Mouse (Mus musculus) liver, embryonic 12.5 days (tissue): Measurements from ENCODE around the gene Gm26938. TPM values are rescaled to one million over a fixed set of nuclear protein-coding genes. Genes with fewer than 3 reads are reported as not detected.
A peak's percentile ranks its signal among the peaks of the same experiment; 100 is the strongest.

ENCODE experiments used
- ATAC-seq: fragments of 200-750 bp; cut with Nextera tagmentation; 2 replicates; pipeline ENCODE4 v1.8.0; 2017; ENCODE audit warnings: moderate number of reproducible peaks, mild to moderate bottlenecking, moderate library complexity
- H3K27ac ChIP-seq: fragments of 300-500 bp; sonication (generic); 2 replicates; pipeline ENCODE4 v1.5.1; 2016; ENCODE audit warnings: mild to moderate bottlenecking
- H3K27me3 ChIP-seq: fragments of 300-500 bp; sonication (generic); replicated peaks from 2 replicates; pipeline ENCODE4 v1.6.1; 2016; ENCODE audit warnings: mild to moderate bottlenecking, moderate library complexity
- H3K36me3 ChIP-seq: fragments of 300-500 bp; sonication (generic); 2 replicates; pipeline ENCODE4 v1.6.1; 2016; ENCODE audit warnings: mild to moderate bottlenecking, moderate library complexity
- H3K4me1 ChIP-seq: fragments of 300-500 bp; sonication (generic); 2 replicates; pipeline ENCODE4 v1.6.1; 2016
- H3K4me2 ChIP-seq: fragments of 300-500 bp; sonication (generic); 2 replicates; pipeline ENCODE4 v1.6.1; 2016; ENCODE audit warnings: mild to moderate bottlenecking, moderate library complexity
- H3K4me3 ChIP-seq: fragments of 300-500 bp; sonication (generic); 2 replicates; pipeline ENCODE4 v1.5.1; 2016; ENCODE audit warnings: mild to moderate bottlenecking, moderate library complexity
- H3K9ac ChIP-seq: fragments of 300-500 bp; sonication (generic); 2 replicates; pipeline ENCODE4 v1.6.1; 2016; ENCODE audit warnings: mild to moderate bottlenecking, moderate library complexity
- H3K9me3 ChIP-seq: fragments of 300-500 bp; sonication (generic); replicated peaks from 2 replicates; pipeline ENCODE4 v1.6.1; 2016; ENCODE audit warnings: mild to moderate bottlenecking, moderate library complexity
- WGBS: fragments of 180-500 bp; shearing (Covaris S2); methylation state at CpG from one replicate; pipeline ENCODE4 v1.1.7; 2016; ENCODE audit not compliant: insufficient replicate concordance; 5-methylcytosine and 5-hydroxymethylcytosine counted together
- polyA plus RNA-seq: library from polyadenylated mRNA; unstranded; fragments of >200 nt; fragmentation: Nextera tagmentation; extraction: Ambion mirVana; gene quantifications from 2 replicates; pipeline ENCODE4 v1.2.1, GENCODE M21; 2016

The Gm26938 gene
- not detected in 2 replicates for polyA plus RNA-seq

DNA sequence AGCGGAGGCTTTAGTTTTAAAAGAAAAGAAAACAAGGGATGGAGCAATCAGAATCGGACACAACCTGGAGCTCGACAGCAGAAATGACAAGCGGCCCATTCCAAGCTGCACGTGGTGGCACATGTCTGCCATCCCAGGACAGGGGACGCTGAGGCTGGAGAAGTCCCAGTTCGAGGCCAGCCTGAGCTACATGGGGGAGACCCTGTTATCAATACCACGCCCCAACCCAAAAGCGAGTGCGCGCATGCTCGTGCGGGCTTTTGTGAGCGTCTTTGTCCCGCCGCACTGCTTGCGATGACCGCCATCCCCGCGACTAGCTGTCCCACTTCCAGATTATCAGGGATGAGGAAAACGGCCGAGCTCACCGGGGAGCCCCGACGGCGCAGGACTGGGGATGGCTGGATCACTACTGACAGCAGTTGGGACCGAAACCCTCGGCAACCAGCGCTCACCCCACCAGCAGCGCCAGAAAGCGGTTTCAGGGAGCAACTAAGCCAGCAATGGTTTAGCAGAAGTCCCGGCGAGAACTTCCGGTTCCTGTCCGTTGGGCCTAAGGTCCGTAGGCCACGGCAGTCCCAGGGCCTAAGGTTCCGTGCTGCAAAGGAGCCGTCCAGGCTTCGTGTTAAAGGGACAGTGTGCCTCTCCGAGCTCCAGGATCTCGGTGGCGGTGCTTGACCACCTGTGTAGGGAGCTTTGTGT lies at the start of gene Gm26938, which contains the start of gene Psmg3:
Gene Gm26938, minus strand, starts transcription at position 51 of the 699 bp plus-strand sequence.
Gene Psmg3, minus strand, starts transcription at position 529 of the 699 bp plus-strand sequence.
- peak within 1 kb of the TSS; percentile 85 for H3K27ac ChIP-seq
- peaks cover 45% of the 10 kb centered on the region for H3K4me1 ChIP-seq
- peak within 1 kb of the TSS; percentile 86 for H3K9ac ChIP-seq
- H3K36me3 ChIP-seq, result peaks cover 38% of the 10 kb centered on the region
- H3K4me2 ChIP-seq, result peak within 1 kb of the TSS; percentile 77
- WGBS, result under 1% methylated on average over 43 of the region's 43 CpGs
- peak; percentile 77 for ATAC-seq
- H3K9me3 ChIP-seq, result no peaks in the 10 kb centered on the region
- no peaks in the 10 kb centered on the region for H3K27me3 ChIP-seq
- peak within 1 kb of the TSS; percentile 92 for H3K4me3 ChIP-seq

DNA sequence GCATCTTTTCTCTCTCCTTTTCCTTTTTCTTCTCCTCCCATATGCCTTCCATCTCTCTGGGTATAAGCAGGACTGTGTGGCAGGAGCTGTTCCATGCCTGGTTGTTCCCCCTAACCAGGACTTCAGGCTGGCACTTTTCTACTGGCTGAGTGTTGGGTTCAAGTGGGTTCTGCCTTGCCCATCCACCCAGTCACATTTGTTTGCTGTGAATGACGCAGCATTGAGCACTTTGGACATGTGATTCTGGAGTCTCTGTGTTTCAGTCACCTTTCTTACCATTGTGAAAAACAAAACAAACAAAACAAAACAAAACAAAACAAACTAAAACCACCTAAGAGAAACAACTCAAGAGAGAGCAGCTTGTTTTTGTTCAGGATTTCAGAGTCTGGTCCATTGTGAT lies 45.3 kb upstream of the Gm26938 start:
- Histone ChIP-seq H3K4me1 (no peaks in the 10 kb centered on the region), H3K9ac (no peak overlapping the region), H3K27ac (no peak overlapping the region), H3K36me3 (no peaks in the 10 kb centered on the region), H3K27me3 (peaks cover 20% of the 10 kb centered on the region), H3K9me3 (no peaks in the 10 kb centered on the region), H3K4me2 (no peak overlapping the region), H3K4me3 (no peak overlapping the region)
- WGBS, result 46% methylated on average over 1 of the region's 1 CpGs
- no peak for ATAC-seq

DNA sequence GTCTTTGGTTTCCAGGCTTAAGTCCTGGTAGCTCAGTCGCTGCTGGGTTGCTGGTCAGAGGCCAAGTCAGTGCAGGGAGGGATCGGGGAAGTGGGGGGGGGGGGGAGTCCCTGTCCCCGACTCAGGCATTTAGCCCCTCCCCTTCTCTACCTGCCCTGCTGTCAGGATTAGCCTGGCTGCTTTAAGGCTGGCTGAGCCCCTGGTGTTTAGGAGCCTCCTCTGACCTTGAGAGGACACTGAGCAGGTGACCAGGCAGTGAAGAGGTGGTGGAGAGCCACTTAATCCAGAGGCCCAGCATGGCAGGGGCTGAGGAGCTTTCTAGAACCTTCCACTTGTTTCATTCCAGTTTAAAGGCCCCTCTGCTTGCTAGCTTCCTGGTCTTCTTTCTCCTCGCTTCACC lies 44.7 kb upstream of the Gm26938 start:
- no peak for ATAC-seq
- Histone ChIP-seq H3K9me3 (no peaks in the 10 kb centered on the region), H3K27ac (no peak overlapping the region), H3K4me3 (no peak overlapping the region), H3K4me2 (no peak overlapping the region), H3K4me1 (no peaks in the 10 kb centered on the region), H3K9ac (no peak overlapping the region), H3K27me3 (peaks cover 20% of the 10 kb centered on the region), H3K36me3 (no peaks in the 10 kb centered on the region)
- whole genome bisulfite sequencing, result 16% methylated on average over 3 of the region's 4 CpGs

DNA sequence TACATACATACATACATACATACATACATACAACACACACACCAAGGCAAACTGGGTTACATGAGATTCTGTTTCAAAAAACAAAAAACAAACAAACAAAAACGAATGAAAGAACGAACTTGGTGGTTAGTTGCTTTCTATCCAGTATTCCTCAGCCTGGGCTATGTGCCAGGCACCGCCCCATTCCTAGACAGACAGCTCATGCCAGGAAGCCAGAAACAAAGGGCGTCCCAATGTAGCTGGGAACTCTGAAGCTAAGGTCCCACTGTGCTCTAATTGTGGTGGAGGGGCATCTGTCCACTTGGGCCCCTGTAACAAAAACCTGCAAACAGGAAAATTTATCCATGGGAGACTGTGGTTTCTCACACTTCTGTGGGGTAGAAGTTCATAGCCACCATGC lies 36.6 kb upstream of the Gm26938 start:
- Histone ChIP-seq H3K27ac (no peak overlapping the region), H3K9me3 (no peaks in the 10 kb centered on the region), H3K36me3 (no peaks in the 10 kb centered on the region), H3K9ac (no peak overlapping the region), H3K4me3 (no peak overlapping the region), H3K27me3 (peaks cover 14% of the 10 kb centered on the region), H3K4me2 (no peak overlapping the region), H3K4me1 (no peaks in the 10 kb centered on the region)
- WGBS, result 40% methylated on average over 4 of the region's 4 CpGs
- ATAC-seq, result no peak

DNA sequence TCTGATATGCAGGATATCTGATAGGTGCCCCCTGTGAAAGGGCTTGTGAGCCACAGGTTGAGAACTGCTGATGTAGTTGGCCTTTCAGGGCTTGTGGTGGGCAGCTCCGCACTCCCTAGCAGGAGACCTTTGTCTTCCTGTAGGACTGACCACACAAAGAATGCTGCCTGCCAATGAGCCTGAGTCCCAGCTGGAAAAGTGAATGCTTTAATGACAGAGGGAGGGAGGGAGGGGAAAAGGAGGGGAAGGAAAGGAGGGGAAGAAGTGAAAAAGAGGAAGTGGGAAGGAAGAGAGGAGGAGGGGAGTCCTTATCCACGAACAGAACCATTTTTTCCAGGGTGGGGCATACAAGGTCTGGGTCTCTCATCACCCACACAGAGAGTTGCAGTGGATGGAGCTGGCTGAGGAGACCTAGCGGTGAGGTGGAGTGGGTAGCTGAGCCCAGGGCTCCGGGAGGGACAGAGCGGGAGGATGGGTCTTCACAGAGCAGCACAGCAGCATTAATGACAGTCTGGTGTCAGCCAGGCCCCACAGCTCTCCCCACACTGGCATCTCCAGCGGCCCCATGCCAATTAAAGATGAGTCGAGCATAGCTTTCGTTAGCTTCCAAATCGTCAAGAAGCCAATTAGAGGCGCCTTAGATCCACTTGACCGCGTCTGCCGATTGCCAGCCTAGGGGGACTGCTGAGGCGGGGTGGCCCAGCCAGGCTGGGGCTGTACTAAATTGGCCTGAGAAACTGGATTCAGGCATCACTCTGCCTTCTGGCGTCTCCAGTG lies 34.3 kb upstream of the Gm26938 start:
- Histone ChIP-seq H3K27ac (no peak overlapping the region), H3K36me3 (no peaks in the 10 kb centered on the region), H3K27me3 (peaks cover 10% of the 10 kb centered on the region), H3K4me1 (no peaks in the 10 kb centered on the region), H3K4me3 (no peak overlapping the region), H3K9ac (no peak overlapping the region), H3K4me2 (no peak overlapping the region), H3K9me3 (no peaks in the 10 kb centered on the region)
- no peak for ATAC-seq
- WGBS, result 43% methylated on average over 15 of the region's 15 CpGs

DNA sequence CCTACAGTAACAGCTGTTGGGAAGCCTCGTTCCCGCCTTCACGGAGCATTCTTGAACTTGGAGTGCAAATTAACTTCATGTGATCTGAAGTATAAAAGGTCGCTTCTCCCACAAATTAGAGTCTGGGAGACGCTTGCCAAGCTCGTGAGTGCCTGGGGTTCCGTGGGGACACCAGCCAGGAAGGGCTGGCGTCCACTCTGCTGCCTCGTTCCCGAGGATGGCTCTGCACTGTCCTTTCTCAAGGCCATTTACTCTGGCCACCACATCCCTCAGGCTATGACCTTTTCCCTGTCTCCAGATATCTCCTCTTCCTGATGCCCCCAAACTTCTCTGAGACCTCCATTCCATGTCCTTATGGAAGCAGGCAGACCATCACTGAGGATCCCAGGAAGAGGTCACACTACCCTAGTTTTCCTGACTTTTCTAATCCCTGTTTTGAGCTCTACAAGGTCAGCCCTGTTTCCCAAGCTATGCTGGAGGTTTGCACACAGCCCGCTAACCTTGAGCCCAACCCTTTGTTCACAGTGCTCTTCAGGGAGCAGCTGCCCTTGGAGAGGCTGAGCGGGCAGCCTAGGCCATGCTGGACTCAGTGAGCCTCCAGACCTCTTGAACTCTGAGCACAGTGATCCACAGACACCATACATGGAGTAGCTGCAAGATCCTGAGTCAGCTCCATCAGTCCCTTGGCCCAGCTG lies 23.6 kb upstream of the Gm26938 start:
- 58% methylated on average over 12 of the region's 12 CpGs for WGBS
- peaks cover 23% of the 10 kb centered on the region; the same call in 1 of the 2 replicates for H3K27me3 ChIP-seq
- no peak overlapping the region for H3K27ac ChIP-seq
- peaks cover 7% of the 10 kb centered on the region; the same call in 1 of the 2 replicates for H3K9me3 ChIP-seq
- no peaks in the 10 kb centered on the region for H3K4me1 ChIP-seq
- no peak overlapping the region for H3K4me2 ChIP-seq
- no peak for ATAC-seq
- H3K9ac ChIP-seq, result no peak overlapping the region
- no peak overlapping the region for H3K4me3 ChIP-seq
- H3K36me3 ChIP-seq, result no peaks in the 10 kb centered on the region

DNA sequence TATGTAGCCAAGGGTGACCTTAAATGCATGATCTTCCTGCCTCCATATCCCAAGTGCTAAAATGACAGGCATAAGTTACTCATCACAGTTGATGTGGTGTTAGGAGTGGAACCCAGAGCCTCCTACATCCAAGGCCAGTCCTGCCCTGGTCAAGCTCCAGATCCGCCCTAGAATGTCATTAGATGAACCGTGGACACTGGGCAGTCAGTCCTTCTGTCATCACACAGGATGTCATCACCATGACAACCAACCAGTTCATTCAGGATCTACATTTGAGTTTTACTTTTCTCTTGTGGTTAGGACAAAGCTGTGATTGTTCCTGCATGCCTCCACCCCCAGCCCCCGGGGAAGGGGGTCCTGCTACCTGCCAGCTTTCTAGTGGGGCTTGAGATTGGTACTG lies 12.9 kb upstream of the Gm26938 start:
- Histone ChIP-seq H3K27ac (no peak overlapping the region), H3K36me3 (no peaks in the 10 kb centered on the region), H3K4me3 (no peak overlapping the region), H3K4me2 (no peak overlapping the region), H3K9ac (no peak overlapping the region), H3K9me3 (no peaks in the 10 kb centered on the region), H3K4me1 (no peaks in the 10 kb centered on the region), H3K27me3 (peaks cover 45% of the 10 kb centered on the region)
- no peak for ATAC-seq
- WGBS, result 45% methylated on average over 3 of the region's 3 CpGs

DNA sequence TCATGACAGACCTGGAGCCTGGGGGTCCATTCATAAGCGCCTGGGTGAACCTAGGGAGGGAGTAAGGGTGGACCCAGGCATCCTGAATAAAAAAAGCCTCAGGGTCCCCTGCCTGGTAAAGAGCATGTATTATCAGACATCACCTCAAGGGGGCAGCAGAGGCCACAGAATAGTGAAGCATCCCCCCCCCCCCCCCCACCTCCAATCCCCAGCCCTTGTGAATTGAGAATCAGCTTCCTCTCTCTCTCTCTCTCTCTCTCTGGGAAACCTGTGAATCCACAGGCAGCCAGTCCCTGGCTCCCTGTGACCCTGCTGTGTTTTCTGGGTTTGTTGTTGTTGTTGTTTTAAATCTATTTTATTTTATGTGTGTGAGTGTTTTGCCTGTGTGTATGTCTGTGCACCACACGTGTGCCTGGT lies 12.3 kb upstream of the Gm26938 start:
- Histone ChIP-seq H3K36me3 (no peaks in the 10 kb centered on the region), H3K4me3 (no peak overlapping the region), H3K27me3 (peaks cover 45% of the 10 kb centered on the region), H3K4me2 (no peak overlapping the region), H3K9ac (no peak overlapping the region), H3K27ac (no peak overlapping the region), H3K4me1 (no peaks in the 10 kb centered on the region), H3K9me3 (no peaks in the 10 kb centered on the region)
- no peak for ATAC-seq
- WGBS, result 28% methylated on average over 2 of the region's 2 CpGs

DNA sequence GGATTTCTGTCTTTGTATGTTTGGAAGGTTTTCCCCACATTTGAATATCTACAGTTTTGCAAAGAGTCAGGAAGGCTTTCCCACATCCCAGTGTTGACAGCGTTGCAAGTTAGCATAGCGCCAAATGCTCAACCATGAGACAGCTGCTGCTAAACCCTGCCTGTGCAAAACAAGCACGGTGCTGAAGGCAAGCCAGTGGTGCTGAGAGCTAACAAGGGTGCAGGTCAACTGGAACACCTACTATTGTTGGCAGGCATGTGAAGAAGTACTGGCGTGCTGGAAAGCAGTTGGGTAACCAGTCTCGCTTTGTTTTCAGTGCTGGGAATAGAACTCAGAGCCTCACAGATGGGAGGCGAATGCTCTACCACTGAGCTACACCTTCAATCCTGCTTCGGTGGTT lies 9.5 kb upstream of the Gm26938 start:
- ATAC-seq, result no peak
- no peak overlapping the region for H3K27ac ChIP-seq
- peaks cover 6% of the 10 kb centered on the region; the same call in 1 of the 2 replicates for H3K4me1 ChIP-seq
- 66% methylated on average over 7 of the region's 7 CpGs for WGBS
- no peak overlapping the region for H3K9ac ChIP-seq
- no peak overlapping the region for H3K4me3 ChIP-seq
- no peak overlapping the region for H3K4me2 ChIP-seq
- peaks cover 30% of the 10 kb centered on the region for H3K27me3 ChIP-seq
- no peaks in the 10 kb centered on the region for H3K9me3 ChIP-seq
- no peaks in the 10 kb centered on the region for H3K36me3 ChIP-seq

DNA sequence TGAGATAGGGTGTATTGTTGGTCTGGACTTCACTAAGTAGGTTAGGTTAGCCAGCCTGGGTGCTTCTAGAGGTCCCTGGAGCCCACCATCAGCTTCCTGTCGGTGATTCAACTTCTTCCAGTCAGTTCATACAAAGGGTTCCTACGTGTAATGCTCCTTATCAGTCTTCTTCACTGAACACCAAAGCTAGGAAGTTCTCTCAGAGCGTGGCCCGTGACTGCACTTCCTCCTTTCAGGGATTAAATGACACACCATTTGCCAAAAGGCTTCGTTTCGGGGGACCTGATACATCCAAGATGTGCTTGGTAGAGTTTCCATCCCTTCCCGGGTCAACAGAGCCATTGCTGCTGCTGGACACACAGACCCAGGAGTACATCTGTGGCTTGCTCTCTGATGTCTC lies 5.9 kb upstream of the Gm26938 start:
- Histone ChIP-seq H3K4me1 (peaks cover 8% of the 10 kb centered on the region), H3K27me3 (peaks cover 16% of the 10 kb centered on the region), H3K27ac (no peak overlapping the region), H3K4me3 (no peak overlapping the region), H3K9ac (0 out of 2 replicates have a peak overlapping the region, but pooled peaks have one; percentile 8), H3K36me3 (no peaks in the 10 kb centered on the region), H3K4me2 (no peak overlapping the region), H3K9me3 (no peaks in the 10 kb centered on the region)
- WGBS, result 23% methylated on average over 7 of the region's 7 CpGs
- no peak for ATAC-seq

DNA sequence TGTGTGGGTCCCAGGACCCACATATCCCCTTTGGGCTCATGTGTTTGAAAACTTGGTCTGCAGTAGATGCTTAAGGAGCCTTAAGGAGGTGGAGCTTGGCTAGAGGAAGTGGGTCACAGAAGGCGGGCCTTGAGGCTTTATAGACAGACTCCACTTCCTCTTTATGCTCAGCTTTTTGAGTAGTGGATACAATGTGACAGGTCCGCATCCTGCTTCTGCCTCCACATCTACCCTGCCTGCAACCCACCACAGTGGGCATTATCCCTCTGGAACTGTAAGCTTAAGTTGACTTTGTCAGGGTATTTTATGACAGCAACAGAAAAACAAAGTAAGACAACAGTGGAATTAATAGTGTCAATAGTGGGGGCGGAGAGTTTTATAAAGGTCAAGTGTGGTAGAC lies 4.5 kb upstream of the Gm26938 start:
- peaks cover 18% of the 10 kb centered on the region for H3K4me1 ChIP-seq
- peak overlapping the region; percentile 21; the same call in 1 of the 2 replicates for H3K4me2 ChIP-seq
- H3K36me3 ChIP-seq, result no peaks in the 10 kb centered on the region
- no peak overlapping the region for H3K9ac ChIP-seq
- peaks cover 12% of the 10 kb centered on the region for H3K27me3 ChIP-seq
- H3K9me3 ChIP-seq, result no peaks in the 10 kb centered on the region
- H3K27ac ChIP-seq, result no peak overlapping the region
- WGBS, result 71% methylated on average over 3 of the region's 3 CpGs
- no peak for ATAC-seq
- H3K4me3 ChIP-seq, result no peak overlapping the region

DNA sequence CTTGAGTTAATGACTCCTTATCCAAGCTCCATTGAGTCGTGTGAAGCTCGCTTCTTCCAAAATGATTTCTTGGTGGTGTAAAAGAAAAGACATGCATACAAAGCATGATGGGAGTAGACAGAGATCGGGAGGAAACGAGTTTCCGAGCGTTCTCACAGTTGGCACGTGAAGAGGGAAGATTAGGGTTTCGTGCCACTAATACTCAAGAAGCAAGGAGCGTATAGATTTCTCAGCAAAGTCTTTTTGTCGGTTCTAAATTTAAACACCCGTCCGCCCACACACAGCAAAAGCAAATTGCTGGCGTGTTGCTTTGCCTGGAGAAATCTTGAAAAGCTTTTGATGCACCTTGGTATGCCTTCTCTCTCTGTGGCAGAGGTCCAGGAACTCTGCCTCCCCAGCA lies 3.2 kb upstream of the Gm26938 start:
- Histone ChIP-seq H3K9ac (no peak overlapping the region), H3K27me3 (no peaks in the 10 kb centered on the region), H3K9me3 (no peaks in the 10 kb centered on the region), H3K4me2 (no peak overlapping the region), H3K27ac (no peak overlapping the region), H3K36me3 (peaks cover 9% of the 10 kb centered on the region), H3K4me3 (no peak overlapping the region), H3K4me1 (peaks cover 30% of the 10 kb centered on the region)
- ATAC-seq, result no peak
- 64% methylated on average over 13 of the region's 13 CpGs for WGBS
